Mouse (Mus musculus) gastrocnemius, adult 18-20 months (tissue): ENCODE measurements around the gene Ano8. TPM values are rescaled to one million over a fixed set of nuclear protein-coding genes. Genes with fewer than 3 reads are reported as not detected.
A peak's percentile ranks its signal among the peaks of the same experiment; 100 is the strongest.
"Not testable (repeated sequence)": the region's sequence is repeated elsewhere in the genome, so short reads cannot be mapped to it uniquely, and the experiment has no call there.

Source experiments
- DNase-seq: peaks from one replicate; pipeline ENCODE4 v3.0.0; 2021; ENCODE audit warnings: low spot score
- long read RNA-seq, 2 experiments: library from polyadenylated mRNA; stranded (forward); transcript quantifications; one replicate each; pipeline ENCODE4 v2.0.0; 2021
- total RNA-seq, 2 experiments: library from RNA; stranded (reverse); gene quantifications; 2 replicates each; pipeline ENCODE4 v1.2.3; 2021

Ano8 gene
- 10 to 100 TPM; 14.6 to 16.0 TPM for total RNA-seq
- long read RNA-seq, experiment 1, transcript Ano8-201 (17 exons, 3,653 nt): minor isoform, 5 of 52 reads
- long read RNA-seq, experiment 1, transcript Ano8-204 (18 exons, 3,785 nt): major isoform, 23 of 52 reads
- long read RNA-seq, experiment 1, partial matches to known transcripts: 9 of 52 reads
- long read RNA-seq, experiment 1, other reads (novel, unspliced or antisense): 15 of 52 reads
- long read RNA-seq, experiment 2, transcript Ano8-204 (18 exons, 3,785 nt): major isoform, 16 of 35 reads
- long read RNA-seq, experiment 2, transcript Ano8-201 (17 exons, 3,653 nt): minor isoform, 5 of 35 reads
- long read RNA-seq, experiment 2, partial matches to known transcripts: 4 of 35 reads
- long read RNA-seq, experiment 2, other reads (novel, unspliced or antisense): 10 of 35 reads

DNA sequence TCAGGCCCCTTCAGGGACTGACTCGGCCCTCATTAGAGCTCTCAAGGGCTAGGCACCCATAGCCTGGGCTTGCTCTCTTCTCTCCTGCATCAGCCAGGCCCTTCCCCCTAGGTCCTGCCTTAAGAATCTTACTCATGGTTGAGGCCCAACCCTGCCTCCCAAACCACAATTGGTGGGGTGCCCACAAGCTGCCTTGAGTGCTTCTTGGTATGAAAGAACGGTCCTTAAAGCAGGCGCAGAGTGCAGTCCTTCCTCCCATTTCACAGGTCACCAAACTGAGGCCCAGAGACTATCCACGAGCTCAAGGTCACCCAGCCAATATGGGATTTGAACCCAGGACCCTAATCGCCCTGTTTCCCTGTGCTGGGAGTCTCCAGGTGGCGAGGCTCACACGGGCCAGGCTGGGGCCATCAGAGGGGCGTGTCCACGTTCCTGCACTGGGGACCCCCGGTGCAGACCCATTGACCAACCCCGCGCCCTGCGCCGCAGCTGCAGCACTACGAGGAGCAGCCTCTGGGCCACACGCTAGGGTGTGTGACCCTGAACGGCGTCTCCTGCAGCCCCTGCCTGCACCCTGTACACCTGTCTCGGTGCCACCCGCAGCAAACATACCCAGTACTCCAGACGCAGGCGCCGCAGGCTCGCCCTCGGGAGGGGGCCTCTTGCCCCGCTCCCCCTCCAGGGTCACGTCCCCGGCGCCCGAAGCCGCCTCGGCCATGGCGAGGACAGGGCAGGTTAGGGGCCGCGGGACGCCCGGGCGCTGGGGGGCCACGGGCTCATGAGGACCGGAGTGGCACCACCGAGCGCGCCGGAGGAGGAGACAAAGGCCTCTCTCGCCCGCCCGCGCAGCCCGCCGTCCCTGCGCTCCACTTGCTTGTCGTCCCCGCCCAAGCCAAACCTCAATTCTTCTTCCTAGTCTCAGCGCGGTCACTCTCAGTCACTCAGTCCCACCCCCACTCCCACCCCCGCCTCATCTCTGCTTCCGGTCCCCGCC, at the start of gene Ano8:
TSS of gene Ano8 (minus strand) at position 822 of the 994 bp plus-strand sequence.
- peak; percentile 88 for DNase-seq

GRCm38 (mm10) chr8:71534263-71534810, 48.6 kb upstream of the Ano8 start:
- no peak for DNase-seq

DNA sequence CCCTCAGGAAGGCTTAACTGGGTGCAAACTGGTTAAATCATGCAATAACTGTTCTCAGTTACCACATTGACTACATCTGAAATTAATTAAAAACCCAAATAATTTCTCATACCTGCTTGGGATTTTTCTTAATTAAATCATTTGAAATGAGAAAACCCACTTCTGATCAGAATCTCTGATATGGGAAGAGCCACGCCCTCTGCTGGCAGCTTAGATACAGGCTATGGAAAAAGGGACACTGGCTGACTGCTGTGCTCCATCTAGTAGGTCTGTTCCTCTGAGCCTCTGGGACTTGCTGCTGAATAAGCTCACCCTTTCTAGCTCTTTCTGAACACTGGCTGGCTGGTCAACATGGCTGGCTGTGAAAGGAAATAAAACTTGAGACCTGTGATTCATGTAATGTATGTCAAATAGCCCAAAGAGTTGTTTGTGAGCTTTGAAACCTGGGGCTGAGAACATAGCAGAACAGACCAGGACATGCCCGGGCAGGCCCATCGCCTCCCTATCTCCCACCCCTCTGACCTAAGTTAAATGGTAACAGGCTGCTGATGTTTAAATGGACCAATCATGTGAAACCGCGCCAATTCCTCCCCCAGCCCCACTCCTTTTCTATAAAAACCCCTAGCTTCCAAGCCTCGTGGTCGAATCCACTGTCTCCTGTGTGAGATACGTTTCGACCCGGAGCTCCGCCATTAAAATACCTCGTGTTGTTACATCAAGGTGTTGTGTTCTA, 45.1 kb upstream of the Ano8 start:
- not testable (repeated sequence) for DNase-seq

DNA sequence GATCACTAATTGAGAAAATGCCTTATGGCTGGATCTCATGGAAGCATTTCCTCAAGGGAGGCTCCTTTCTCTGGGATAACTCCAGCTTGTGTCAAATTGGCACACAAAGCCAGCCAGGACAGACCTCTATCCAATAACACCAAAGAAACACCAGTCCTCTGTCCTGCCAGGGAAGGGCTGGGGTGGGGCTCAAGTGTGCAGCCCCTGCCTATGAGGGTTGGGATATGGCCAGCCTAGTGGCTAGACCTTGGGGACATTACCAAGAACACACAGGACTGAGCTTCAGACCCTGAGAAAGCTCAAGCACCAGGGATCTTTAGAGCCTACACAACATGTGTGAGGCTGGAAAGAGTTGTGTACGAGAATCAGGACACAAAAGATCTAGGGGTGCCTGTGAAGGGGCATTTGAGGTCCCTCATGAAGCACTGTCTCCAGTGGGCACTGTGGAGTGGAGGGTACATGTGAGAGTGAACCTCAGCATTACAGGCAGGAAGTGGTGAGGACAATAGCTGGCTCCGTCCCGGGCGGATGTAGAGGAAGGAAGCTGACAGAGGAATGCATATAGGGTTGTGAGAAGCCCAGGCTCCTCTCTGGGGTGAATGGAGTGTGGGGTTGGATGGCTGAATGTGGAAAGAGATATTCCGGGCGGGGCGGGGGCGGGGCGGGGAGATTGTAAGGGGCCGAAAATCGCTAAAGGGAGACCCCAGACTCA, 42.8 kb upstream of the Ano8 start:
- DNase-seq: no peak

- no peak for DNase-seq
Measured at GRCm38 (mm10) chr8:71527162-71527870, 41.6 kb upstream of the Ano8 start.

DNA sequence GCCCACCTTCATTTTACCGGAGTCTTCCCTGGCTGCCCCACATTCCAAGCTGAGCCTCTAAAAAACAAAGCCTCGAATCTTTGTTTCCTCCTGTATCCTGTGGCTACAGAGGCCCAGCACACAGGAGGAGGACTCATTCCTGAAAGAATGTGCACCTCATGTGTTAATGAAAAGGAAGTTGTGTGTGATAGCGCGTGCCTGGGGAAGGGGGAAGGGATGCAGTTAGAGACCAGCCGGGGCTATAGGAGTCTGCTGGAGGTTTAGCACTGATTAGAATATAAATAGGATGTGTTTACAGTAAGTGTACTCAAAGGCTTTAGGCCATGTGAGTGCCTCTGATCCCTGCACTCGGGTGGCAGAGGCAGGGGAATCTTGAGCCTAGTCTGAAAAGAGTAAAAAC, 40.5 kb upstream of the Ano8 start:
- no peak for DNase-seq

DNA sequence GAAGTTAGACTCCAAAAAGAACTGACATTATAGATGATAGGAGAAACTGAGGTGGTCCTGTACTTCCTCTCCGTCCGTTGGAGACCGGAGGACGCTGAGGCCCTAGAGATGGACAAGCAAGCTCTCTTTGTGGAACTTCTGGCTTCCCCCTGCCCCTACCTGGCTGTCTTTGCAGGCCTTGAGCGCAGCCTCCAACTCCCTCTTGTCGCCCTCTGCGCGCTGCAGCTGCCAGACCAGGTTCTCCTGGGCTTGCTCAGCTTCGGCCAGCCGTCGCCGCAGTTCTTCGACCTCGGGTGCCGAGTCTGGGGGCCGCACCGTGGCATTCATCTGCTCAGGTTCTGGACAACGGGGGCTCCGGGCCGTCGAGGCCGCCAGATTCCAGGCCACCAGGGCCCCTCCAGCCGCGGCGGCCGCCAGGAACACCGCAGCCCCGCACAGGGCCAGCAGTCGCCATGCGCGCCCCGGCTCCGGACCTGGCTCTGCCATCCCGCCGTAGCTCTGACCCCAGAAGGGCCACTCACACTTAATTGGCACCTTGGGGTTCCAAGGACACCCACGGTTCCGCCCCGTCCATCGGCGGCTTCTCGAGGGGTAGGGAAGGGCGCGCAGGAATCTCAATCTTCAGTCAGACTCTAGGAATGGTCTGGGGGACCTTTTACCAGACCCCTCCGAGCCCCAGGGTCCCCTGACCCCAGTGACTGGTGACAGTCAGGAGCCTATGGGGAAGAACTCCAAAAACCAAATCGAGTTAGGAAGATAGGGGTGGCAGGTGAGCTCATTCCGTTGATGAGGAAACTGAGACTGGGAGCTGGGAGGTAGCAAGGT, 39.7 kb upstream of the Ano8 start, which contains the start of gene Ccdc194:
TSS of gene Ccdc194 (minus strand) at position 486 of the 825 bp plus-strand sequence.
- DNase-seq: no peak

DNA sequence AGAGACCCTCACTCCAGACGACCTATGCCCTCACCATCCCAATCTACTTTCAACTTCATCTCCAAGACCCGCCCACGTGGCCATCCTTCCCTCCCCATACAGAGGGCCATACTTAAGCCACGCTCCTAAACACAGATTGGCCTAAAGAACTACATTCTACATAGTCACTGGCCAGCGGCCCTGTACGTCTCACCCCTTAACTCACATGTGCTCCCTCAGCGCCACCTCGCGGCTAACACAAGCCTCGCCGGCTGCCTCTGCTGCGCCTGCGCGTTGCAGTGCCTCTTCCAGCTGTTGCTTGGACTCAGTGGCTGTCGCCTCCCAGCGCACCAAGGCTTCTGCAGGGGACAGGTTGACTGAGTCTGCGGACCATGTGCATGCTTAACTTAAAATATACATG, 35.9 kb upstream of the Ano8 start:
- peak; percentile 97 for DNase-seq

DNA sequence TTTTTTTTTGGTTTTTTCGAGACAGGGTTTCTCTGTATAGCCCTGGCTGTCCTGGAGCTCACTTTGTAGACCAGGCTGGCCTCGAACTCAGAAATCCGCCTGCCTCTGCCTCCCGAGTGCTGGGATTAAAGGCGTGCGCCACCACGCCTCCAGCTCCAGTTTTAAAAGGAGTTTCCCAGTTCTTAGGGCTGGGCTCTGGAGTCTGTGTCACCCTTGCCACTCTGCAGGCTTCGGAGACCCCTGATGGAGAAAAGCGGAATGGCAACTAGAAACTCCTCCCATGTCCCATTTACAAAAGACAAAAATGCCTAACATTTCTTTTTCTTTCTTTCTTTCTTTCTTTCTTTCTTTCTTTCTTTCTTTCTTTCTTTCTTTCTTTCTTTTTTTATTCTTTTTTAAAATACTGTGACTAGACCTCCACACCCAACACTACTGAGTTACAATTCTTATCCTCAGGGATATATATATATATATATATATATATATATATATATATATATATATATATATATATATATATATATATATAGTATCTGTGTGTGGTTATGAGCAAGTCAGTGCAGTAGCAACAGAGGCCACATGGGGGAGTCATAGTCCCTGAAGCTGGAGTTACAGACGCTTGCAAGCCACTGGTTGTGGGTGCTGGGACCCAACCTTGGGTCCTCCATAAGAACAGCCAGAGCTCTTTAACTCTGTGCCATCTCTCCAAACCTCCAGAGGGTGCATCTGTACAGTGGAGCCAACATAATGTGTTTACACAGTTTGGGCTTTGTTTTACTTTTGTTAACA, 33.5 kb upstream of the Ano8 start:
- DNase-seq: peak; percentile 66

- no peak for DNase-seq
Measured at GRCm38 (mm10) chr8:71516786-71517185, 31.0 kb upstream of the Ano8 start.

DNA sequence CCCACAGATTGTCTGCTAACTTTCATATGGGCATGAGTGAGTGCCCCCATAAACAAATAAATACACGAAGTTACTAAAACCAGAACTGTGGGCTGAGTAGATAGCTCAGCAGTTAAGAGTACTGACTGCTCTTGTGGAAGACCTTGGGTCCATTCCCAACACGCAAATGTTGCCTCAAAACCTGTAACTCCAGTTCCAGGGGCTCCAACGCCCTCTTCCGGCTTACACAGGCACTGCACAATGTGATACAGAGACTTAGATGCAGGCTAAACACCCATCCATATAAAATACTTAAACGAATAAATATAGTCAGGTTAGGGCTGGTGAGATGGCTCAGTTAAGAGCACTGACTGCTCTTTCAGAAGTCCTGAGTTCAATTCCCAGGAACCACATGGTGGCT, 29.3 kb upstream of the Ano8 start:
- no peak for DNase-seq

DNA sequence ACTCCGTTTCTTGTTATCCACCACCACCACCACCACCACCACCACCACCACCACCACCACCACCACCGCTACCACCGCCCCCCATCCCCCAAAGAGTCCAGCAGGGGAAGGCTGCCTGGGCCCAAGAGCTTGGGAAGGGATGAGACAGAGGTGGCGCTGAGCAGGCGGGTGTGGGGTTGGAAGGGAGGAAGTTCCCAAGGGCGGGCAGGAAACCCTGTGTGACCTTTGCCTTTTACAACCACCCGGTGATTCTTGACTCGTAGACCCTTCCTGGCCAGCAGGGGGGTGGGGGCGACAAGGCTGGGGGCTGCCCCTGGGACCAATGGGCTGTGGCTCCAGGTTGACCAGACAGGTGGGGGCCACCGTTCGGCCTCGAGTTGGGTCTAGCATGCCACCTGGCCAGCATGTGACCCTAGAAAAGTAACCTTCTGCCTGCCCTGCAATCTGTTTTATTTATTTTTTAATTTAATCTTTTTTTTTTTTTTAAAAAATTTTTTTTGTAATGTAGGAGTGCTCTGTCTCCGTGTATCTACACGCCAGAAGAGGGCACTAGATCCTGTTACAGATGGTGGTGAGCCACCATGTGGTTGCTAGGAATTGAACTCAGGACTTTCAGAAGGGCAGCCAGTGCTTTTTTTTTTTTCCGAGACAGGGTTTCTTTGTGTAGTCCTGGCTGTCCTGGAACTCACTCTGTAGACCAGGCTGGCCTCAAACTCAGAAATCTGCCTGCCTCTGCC, 27.4 kb upstream of the Ano8 start:
- DNase-seq: no peak

- no peak for DNase-seq
Measured at GRCm38 (mm10) chr8:71511644-71512043, 25.9 kb upstream of the Ano8 start, which contains the start of gene Plvap. TSS of gene Plvap (minus strand) at chr8:71511752.

DNA sequence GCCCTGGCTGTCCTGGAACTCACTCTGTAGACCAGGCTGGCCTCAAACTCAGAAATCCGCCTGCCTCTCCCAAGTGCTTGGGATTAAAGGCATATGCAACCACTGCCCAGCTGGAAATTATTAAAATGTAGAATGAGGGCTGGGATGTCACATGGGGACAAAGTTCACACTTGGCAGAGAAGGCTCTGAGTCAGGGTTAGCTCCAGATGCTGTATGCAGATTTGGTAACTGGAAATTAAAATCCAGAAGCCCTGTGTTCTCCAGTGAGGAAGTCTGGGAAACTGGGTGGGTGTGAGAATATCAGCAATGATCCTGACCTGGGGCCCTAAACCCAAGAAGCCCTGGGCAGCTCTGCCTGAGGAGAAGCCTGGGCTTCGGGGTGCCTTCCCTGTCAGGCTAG, 23.6 kb upstream of the Ano8 start:
- DNase-seq: no peak

- peak; percentile 61 for DNase-seq
Measured at GRCm38 (mm10) chr8:71507589-71508104, 21.9 kb upstream of the Ano8 start.

DNA sequence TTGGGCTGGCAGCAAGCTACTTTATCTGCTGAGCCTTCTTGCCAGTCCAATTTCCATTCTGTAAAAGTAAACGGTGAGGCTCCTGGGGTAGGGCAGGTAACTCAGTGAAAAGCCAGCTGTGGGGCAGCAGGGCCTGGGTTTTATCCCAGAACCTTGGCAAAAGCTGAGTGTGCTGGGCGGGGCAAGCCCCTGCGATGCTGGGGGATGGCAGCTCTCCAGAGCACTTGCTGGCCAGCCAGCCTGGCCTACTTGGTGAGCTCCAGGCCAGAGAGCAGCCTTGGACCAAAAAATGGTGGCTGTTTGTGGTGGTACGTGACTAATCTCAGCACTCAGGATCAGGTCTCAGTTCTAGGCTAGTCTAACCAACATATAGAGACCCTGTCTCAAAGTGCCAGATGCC, 20.2 kb upstream of the Ano8 start:
- DNase-seq: no peak

DNA sequence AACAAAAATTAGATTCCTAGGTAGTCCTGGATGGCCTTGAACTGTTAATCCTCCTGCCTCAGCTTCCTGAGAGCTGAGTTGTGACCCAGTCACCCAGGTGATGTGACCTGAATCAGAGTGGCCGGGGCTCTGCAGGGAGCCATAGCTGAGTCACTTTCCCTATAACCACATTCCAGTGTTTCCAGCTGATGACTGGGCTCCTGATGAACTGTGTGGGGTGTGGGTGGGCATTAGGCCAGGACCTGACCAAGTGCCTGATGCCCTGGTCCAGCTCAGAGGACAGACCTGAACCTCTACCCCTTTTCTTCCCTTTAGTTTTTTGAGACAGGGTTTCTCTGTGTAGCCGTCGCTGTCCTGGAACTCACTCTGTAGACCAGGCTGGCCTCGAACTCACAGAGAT, 19.6 kb upstream of the Ano8 start:
- no peak for DNase-seq
